ENCODE assay signal across 17 mouse cellular contexts in the genomic region with DNA sequence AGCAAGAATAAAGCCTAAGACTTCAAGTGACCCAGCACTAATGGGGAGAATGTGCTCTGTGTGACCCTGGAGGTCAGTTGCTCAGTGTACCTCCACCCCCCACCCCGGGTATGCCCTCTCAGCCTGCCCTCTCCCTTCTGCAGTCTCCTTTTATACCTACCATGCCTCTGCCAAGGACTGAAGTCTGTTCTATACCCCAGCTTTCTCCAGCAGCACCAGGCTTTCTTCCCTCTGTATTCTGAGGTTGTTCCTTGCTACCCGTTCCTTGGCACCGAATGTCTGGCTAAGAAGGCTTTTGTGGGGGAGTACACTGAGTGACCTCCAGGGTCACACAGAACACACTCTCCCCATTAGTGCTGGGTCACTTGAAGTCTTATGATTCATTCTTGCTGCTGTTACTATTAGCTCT. TPM values are rescaled to one million over a fixed set of nuclear protein-coding genes. Genes with fewer than 3 reads are reported as not detected.
DNase-seq lines count a peak whose midpoint lies in the region; TF ChIP-seq lines count a peak whose summit lies in the region.
"Had no signal": no experiment of that assay in that cellular context is flagged by ENCODE, and none has a peak within 500 bp of the region (broad histone marks: within the 10 kb centered on the region; RNA-seq: fewer than 3 reads in every experiment).

No protein-coding gene starts in this region.

- DNase-seq in kidney, adult 18-20 months: peak; percentile 54
- no peak for DNase-seq in kidney, postnatal 4 days
- DNase-seq in brain, embryonic 14.5 days (ENCODE audit: low read depth): peak; percentile 14
- DNase-seq in kidney, postnatal 14 days: peak; percentile 24
- no peak for DNase-seq in c-Kit-positive CD71-positive TER-119-positive erythroid progenitor cells, embryonic 14.5 days (ENCODE audit: low spot score)
- DNase-seq in ovary, adult 18-20 months (ENCODE audit: low spot score): no peak
- DNase-seq: adrenal gland, postnatal 36 days; cerebellum, postnatal 25 days; liver, embryonic 13.5 days; midbrain, embryonic 14.5 days; thymus, adult 18-20 months had no signal

- H3K27ac ChIP-seq in brown adipose tissue, adult 24 weeks (replicated peaks; ENCODE audit: low read depth, low read length): no peak overlapping the region
- H3K27ac ChIP-seq: embryonic facial prominence, embryonic 15.5 days; forebrain, embryonic 12.5 days; heart, embryonic 15.5 days; limb, embryonic 10.5 days; liver, embryonic 13.5 days had no signal

- 0 out of 2 replicates have a peak, but pooled peaks cover 3% of the 10 kb centered on the region for H3K4me1 ChIP-seq in brown adipose tissue, adult 24 weeks (ENCODE audit: control insufficient read depth, insufficient read depth, insufficient read length, low read length)
- H3K4me1 ChIP-seq: embryonic facial prominence, embryonic 15.5 days had no signal

- H3K4me3 ChIP-seq in brown adipose tissue, adult 24 weeks (ENCODE audit: insufficient read depth, low read depth, low read length): peak overlapping the region; percentile 14; the same call in 1 of the 2 replicates
- H3K4me3 ChIP-seq: embryonic facial prominence, embryonic 15.5 days; forebrain, embryonic 12.5 days; heart, embryonic 15.5 days; limb, embryonic 10.5 days; liver, embryonic 13.5 days had no signal

- no peak for TF ChIP-seq CTCF in brain, embryonic 14.5 days (IDR thresholded peaks at IDR 0.05; ENCODE audit: borderline replicate concordance, extremely low read depth, insufficient read depth, insufficient read length)

- no peak for TF ChIP-seq POLR2A in brain, embryonic 14.5 days (IDR thresholded peaks at IDR 0.05; ENCODE audit: borderline replicate concordance, extremely low read depth, insufficient read depth, insufficient read length, poor library complexity, severe bottlenecking)

RNA-seq across cellular contexts. Expression of gene Inmt, which starts 0.9 kb away (rescaled TPM):
- not detected in 2 replicates for polyA plus RNA-seq in brain, embryonic 14.5 days (2012; rRNA removed)
- 26.8 and 28.7 TPM in 2 replicates for polyA plus RNA-seq in brown adipose tissue, adult 24 weeks (2012; ENCODE audit: insufficient read depth, insufficient read length, missing spikeins)
- polyA plus RNA-seq: CD4-positive, CD25-positive, alpha-beta regulatory T cell, adult 4 months; heart, embryonic 15.5 days; midbrain, embryonic 14.5 days had no signal

RNA-seq across cellular contexts. Expression of gene Mindy4, which starts 29.2 kb away (rescaled TPM):
- 10.9 and 13.7 TPM in 2 replicates for polyA plus RNA-seq in brain, embryonic 14.5 days (2012; rRNA removed)
- 0.52 and 2.8 TPM in 2 replicates for polyA plus RNA-seq in brown adipose tissue, adult 24 weeks (2012; ENCODE audit: insufficient read depth, insufficient read length, missing spikeins)

RNA-seq across cellular contexts. Expression of gene Crhr2, which starts 41.1 kb away (rescaled TPM):
- polyA plus RNA-seq in brain, embryonic 14.5 days (2012; rRNA removed): 1.9 and 2.1 TPM in 2 replicates
- 2.1 TPM in 1 of 2 replicates, not detected in the other for polyA plus RNA-seq in brown adipose tissue, adult 24 weeks (2012; ENCODE audit: insufficient read depth, insufficient read length, missing spikeins)
- polyA plus RNA-seq: CD4-positive, CD25-positive, alpha-beta regulatory T cell, adult 4 months had no signal

Comparison
In these comparisons a context has a peak if more than half of its experiments do, and no peak if none do; other contexts are left out.
1. DNase-seq: peak in kidney, adult 18-20 months (single experiment), brain, embryonic 14.5 days (single experiment) and kidney, postnatal 14 days (single experiment); none in kidney, postnatal 4 days (0 of 2), c-Kit-positive CD71-positive TER-119-positive erythroid progenitor cells, embryonic 14.5 days (single experiment) and ovary, adult 18-20 months (single experiment).
2. RNA of gene Inmt, which starts 0.9 kb away (polyA plus RNA-seq): 26.8 to 28.7 TPM in brown adipose tissue, adult 24 weeks; not detected in brain, embryonic 14.5 days; every median in the first group is over 10 times any median in the second.